Mouse (Mus musculus): ENCODE measurements around the gene Top3a.

GRCm38 (mm10) chr11:60697561-60697960, 79.6 kb downstream of the Top3a start:
- peak; percentile 65 for TF ChIP-seq CTCF (IDR thresholded peaks at IDR 0.05; ENCODE audit: low read depth, low read length)
- no peak for TF ChIP-seq POLR2A (IDR thresholded peaks at IDR 0.05; ENCODE audit: extremely low read depth, insufficient read depth, low read length)
